Mouse (Mus musculus) adrenal gland, adult 8-10 months (tissue): ENCODE measurements around the gene Rflna. TPM values are rescaled to one million over a fixed set of nuclear protein-coding genes. Genes with fewer than 3 reads are reported as not detected.

Experiments used
- DNase-seq: peaks from one replicate; pipeline ENCODE4 v3.0.0; 2022
- total RNA-seq, 4 experiments: library from RNA; stranded (reverse); gene quantifications; 2 replicates each; pipeline ENCODE4 v1.2.4; 2022

Rflna gene
- total RNA-seq, 4 experiments from 2014 or later, result 2.4 to 4.6 (median 3.4) TPM

- no peak for DNase-seq
Observed at GRCm38 (mm10) chr5:125006896-125007295, 3.9 kb downstream of the Rflna start.

- DNase-seq, result no peak
Observed at GRCm38 (mm10) chr5:125011166-125011565, 8.1 kb downstream of the Rflna start.

- DNase-seq, result no peak
Observed at GRCm38 (mm10) chr5:125011628-125012027, 8.6 kb downstream of the Rflna start.

- DNase-seq, result no peak
Observed at GRCm38 (mm10) chr5:125014497-125014896, 11.5 kb downstream of the Rflna start.

- no peak for DNase-seq
Observed at GRCm38 (mm10) chr5:125015066-125015465, 12.0 kb downstream of the Rflna start.

GRCm38 (mm10) chr5:125015576-125015975, 12.6 kb downstream of the Rflna start:
- DNase-seq, result no peak

GRCm38 (mm10) chr5:125016421-125017242, 13.6 kb downstream of the Rflna start:
- no peak for DNase-seq

- DNase-seq, result no peak
Observed at GRCm38 (mm10) chr5:125017332-125017731, 14.3 kb downstream of the Rflna start.

GRCm38 (mm10) chr5:125019099-125019498, 16.1 kb downstream of the Rflna start:
- DNase-seq, result peak; percentile 66

- DNase-seq, result peak; percentile 60
Observed at GRCm38 (mm10) chr5:125021298-125021697, 18.3 kb downstream of the Rflna start.

GRCm38 (mm10) chr5:125024002-125024401, 21.0 kb downstream of the Rflna start:
- DNase-seq, result no peak

GRCm38 (mm10) chr5:125028371-125028770, 25.4 kb downstream of the Rflna start:
- DNase-seq, result no peak

- no peak for DNase-seq
Observed at GRCm38 (mm10) chr5:125028911-125029310, 25.9 kb downstream of the Rflna start.

GRCm38 (mm10) chr5:125036483-125036882, 33.5 kb downstream of the Rflna start:
- no peak for DNase-seq

- peak; percentile 45 for DNase-seq
Observed at GRCm38 (mm10) chr5:125039377-125040027, 36.5 kb downstream of the Rflna start.

- DNase-seq, result peak; percentile 85
Observed at GRCm38 (mm10) chr5:125040128-125040584, 37.1 kb downstream of the Rflna start.

GRCm38 (mm10) chr5:125041578-125041977, 38.6 kb downstream of the Rflna start:
- DNase-seq, result no peak

GRCm38 (mm10) chr5:125043448-125043847, 40.4 kb downstream of the Rflna start:
- no peak for DNase-seq

GRCm38 (mm10) chr5:125045202-125045601, 42.2 kb downstream of the Rflna start:
- DNase-seq, result no peak

GRCm38 (mm10) chr5:125046436-125046835, 43.4 kb downstream of the Rflna start:
- DNase-seq, result no peak

GRCm38 (mm10) chr5:125049481-125049880, 46.5 kb downstream of the Rflna start:
- no peak for DNase-seq

GRCm38 (mm10) chr5:125052237-125052602, 49.2 kb downstream of the Rflna start:
- no peak for DNase-seq

- DNase-seq, result peak; percentile 94
Observed at GRCm38 (mm10) chr5:125052603-125053488, 49.8 kb downstream of the Rflna start.
